Mouse (Mus musculus): Measurements from ENCODE around the gene Tspan32.

Gene Tspan32

GRCm38 (mm10) chr7:143004727-143005343 is at the start of gene Tspan32:
Tspan32 (plus strand) TSS chr7:143005046.
- no peak for DNase-seq (ENCODE audit: low spot score)

GRCm38 (mm10) chr7:142956018-142956417 is 48.8 kb upstream of the Tspan32 start:
- no peak for DNase-seq (ENCODE audit: low spot score)

GRCm38 (mm10) chr7:142958817-142959216 is 46.0 kb upstream of the Tspan32 start:
- no peak for DNase-seq (ENCODE audit: low spot score)

- DNase-seq (ENCODE audit: low spot score) = no peak
These were observed 45.1 kb upstream of the Tspan32 start for GRCm38 (mm10) chr7:142959752-142960151.

GRCm38 (mm10) chr7:142967414-142967883 is 37.4 kb upstream of the Tspan32 start:
- no peak for DNase-seq (ENCODE audit: low spot score)

- DNase-seq (ENCODE audit: low spot score) = no peak
These were observed 36.7 kb upstream of the Tspan32 start for GRCm38 (mm10) chr7:142967884-142968808.

- no peak for DNase-seq (ENCODE audit: low spot score)
These were observed 35.9 kb upstream of the Tspan32 start, which contains the start of gene Ascl2 for GRCm38 (mm10) chr7:142968809-142969511. Ascl2 (minus strand) TSS chr7:142969264.

- no peak for DNase-seq (ENCODE audit: low spot score)
These were observed 22.9 kb upstream of the Tspan32 start for GRCm38 (mm10) chr7:142981908-142982307.

- DNase-seq (ENCODE audit: low spot score) = no peak
These were observed 19.7 kb upstream of the Tspan32 start for GRCm38 (mm10) chr7:142985146-142985545.

- no peak for DNase-seq (ENCODE audit: low spot score)
These were observed 17.1 kb upstream of the Tspan32 start for GRCm38 (mm10) chr7:142987718-142988117.

- DNase-seq (ENCODE audit: low spot score) = no peak
These were observed 9.8 kb upstream of the Tspan32 start for GRCm38 (mm10) chr7:142995004-142995403.

GRCm38 (mm10) chr7:142995630-142996338 is 9.1 kb upstream of the Tspan32 start:
- DNase-seq (ENCODE audit: low spot score) = no peak

- DNase-seq (ENCODE audit: low spot score) = no peak
These were observed 7.8 kb upstream of the Tspan32 start for GRCm38 (mm10) chr7:142996998-142997397.

- DNase-seq (ENCODE audit: low spot score) = no peak
These were observed 7.3 kb upstream of the Tspan32 start for GRCm38 (mm10) chr7:142997403-142998150.

GRCm38 (mm10) chr7:143002679-143003078 is 2.2 kb upstream of the Tspan32 start:
- peak; percentile 55 for DNase-seq (ENCODE audit: low spot score)

GRCm38 (mm10) chr7:143005344-143006096 is 674 bp downstream of the Tspan32 start:
- DNase-seq (ENCODE audit: low spot score) = no peak

- no peak for DNase-seq (ENCODE audit: low spot score)
These were observed 1.4 kb downstream of the Tspan32 start for GRCm38 (mm10) chr7:143006097-143006755.

- DNase-seq (ENCODE audit: low spot score) = peak; percentile 24
These were observed 2.1 kb downstream of the Tspan32 start for GRCm38 (mm10) chr7:143006756-143007598.
